Mouse (Mus musculus) layer of hippocampus, postnatal 10 days (tissue): ENCODE measurements around the gene Olfm1. TPM values are rescaled to one million over a fixed set of nuclear protein-coding genes. Genes with fewer than 3 reads are reported as not detected.

Experiments used
- DNase-seq, 2 experiments: peaks; one replicate each; pipeline ENCODE4 v3.0.0; 2021; ENCODE audit warnings: low spot score in 2 of 2
- long read RNA-seq: library from polyadenylated mRNA; stranded (forward); transcript quantifications from one replicate; pipeline ENCODE4 v2.0.0, GENCODE M21; 2023
- total RNA-seq, 2 experiments: library from RNA; stranded (reverse); gene quantifications; 2 replicates each; pipeline ENCODE4 v1.2.3; 2021

Olfm1 gene
- total RNA-seq, result 100 to 1,000 TPM; 906 to 941 TPM
- long read RNA-seq, transcript Olfm1-205 (4 exons, 1,102 nt), result minor isoform, 223 of 927 reads
- long read RNA-seq, transcript Olfm1-203 (4 exons, 1,072 nt), result minor isoform, 206 of 927 reads
- long read RNA-seq, transcript Olfm1-204 (6 exons, 2,513 nt), result major isoform, 259 of 927 reads
- long read RNA-seq, transcript Olfm1-201 (6 exons, 2,757 nt), result minor isoform, 167 of 927 reads
- long read RNA-seq, partial matches to known transcripts, result 53 of 927 reads
- long read RNA-seq, other reads (novel, unspliced or antisense), result 19 of 927 reads

GRCm38 (mm10) chr2:28192821-28193689, at the start of gene Olfm1:
Olfm1 (plus strand) TSS chr2:28192992.
- peak; percentile 82 to 89 for DNase-seq

- no peak for DNase-seq
Measured at GRCm38 (mm10) chr2:28143417-28144045, 49.3 kb upstream of the Olfm1 start.

GRCm38 (mm10) chr2:28145702-28146101, 47.1 kb upstream of the Olfm1 start:
- no peak for DNase-seq

- no peak for DNase-seq
Measured at GRCm38 (mm10) chr2:28146152-28146551, 46.6 kb upstream of the Olfm1 start.

- DNase-seq, result no peak
Measured at GRCm38 (mm10) chr2:28146685-28147084, 46.1 kb upstream of the Olfm1 start.

GRCm38 (mm10) chr2:28147248-28147794, 45.5 kb upstream of the Olfm1 start:
- no peak for DNase-seq

- no peak for DNase-seq
Measured at GRCm38 (mm10) chr2:28149688-28150087, 43.1 kb upstream of the Olfm1 start.

GRCm38 (mm10) chr2:28160568-28160967, 32.2 kb upstream of the Olfm1 start:
- no peak for DNase-seq

- no peak for DNase-seq
Measured at GRCm38 (mm10) chr2:28165570-28165969, 27.2 kb upstream of the Olfm1 start.

- DNase-seq, result peak in 1 of 2 experiments; percentile 38
Measured at GRCm38 (mm10) chr2:28169336-28169735, 23.5 kb upstream of the Olfm1 start.

GRCm38 (mm10) chr2:28171962-28172361, 20.8 kb upstream of the Olfm1 start:
- DNase-seq, result no peak

GRCm38 (mm10) chr2:28173225-28174141, 19.3 kb upstream of the Olfm1 start:
- no peak for DNase-seq

- no peak for DNase-seq
Measured at GRCm38 (mm10) chr2:28174441-28174840, 18.4 kb upstream of the Olfm1 start.

GRCm38 (mm10) chr2:28178600-28178999, 14.2 kb upstream of the Olfm1 start:
- DNase-seq, result no peak

- DNase-seq, result no peak
Measured at GRCm38 (mm10) chr2:28180053-28180452, 12.7 kb upstream of the Olfm1 start.

- DNase-seq, result peak; percentile 37 to 44
Measured at GRCm38 (mm10) chr2:28188398-28188944, 4.3 kb upstream of the Olfm1 start.

GRCm38 (mm10) chr2:28193690-28194087, 897 bp downstream of the Olfm1 start:
- peak; percentile 66 to 72 for DNase-seq

- DNase-seq, result peak in 1 of 2 experiments; percentile 29
Measured at GRCm38 (mm10) chr2:28194962-28195617, 2.3 kb downstream of the Olfm1 start.

- DNase-seq, result no peak
Measured at GRCm38 (mm10) chr2:28195726-28196125, 2.9 kb downstream of the Olfm1 start.

- no peak for DNase-seq
Measured at GRCm38 (mm10) chr2:28201441-28201841, 8.6 kb downstream of the Olfm1 start.
